Mouse (Mus musculus) cerebellum, adult 11-12 months (tissue): ENCODE data around the gene Ywhae.
A peak's percentile ranks its signal among the peaks of the same experiment; 100 is the strongest.

ENCODE experiments used
- DNase-seq: peaks from one replicate; pipeline ENCODE4 v3.0.0; 2022

Ywhae gene

DNA sequence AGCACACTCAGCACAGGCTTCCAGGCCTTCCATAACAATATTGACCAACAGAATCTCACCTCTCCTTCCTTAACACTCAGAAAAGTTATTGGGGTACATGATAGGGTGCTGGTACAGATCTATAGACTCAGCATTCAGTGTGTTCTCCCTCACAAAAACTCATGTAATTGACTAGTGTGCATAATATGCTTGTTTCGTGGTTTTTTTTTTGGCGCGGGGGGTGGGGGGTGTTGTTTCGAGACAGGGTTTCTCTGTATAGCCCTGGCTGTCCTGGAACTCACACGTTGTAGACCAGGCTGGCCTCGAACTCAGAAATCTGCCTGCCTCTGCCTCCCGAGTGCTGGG is 5.8 kb downstream of the Ywhae start:
- DNase-seq = no peak

DNA sequence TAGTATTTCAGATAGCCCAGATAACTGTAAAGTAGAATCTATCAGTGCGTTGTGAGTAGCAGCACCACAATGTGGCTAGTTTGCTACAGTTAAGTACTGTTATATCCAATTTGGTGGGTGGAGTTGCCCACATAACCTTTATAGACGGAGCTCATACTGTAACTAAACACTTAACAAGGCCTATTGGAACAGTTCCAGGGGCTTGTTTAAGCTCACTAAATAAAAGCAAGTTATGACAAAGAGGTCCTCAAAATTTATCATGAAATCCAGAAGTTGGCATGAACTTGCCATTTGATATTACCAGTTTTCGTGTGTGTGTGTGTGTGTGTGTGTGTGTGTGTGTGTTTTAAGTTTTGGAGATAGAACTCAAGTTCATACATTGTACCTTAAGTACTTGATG is 7.5 kb downstream of the Ywhae start:
- DNase-seq = no peak

DNA sequence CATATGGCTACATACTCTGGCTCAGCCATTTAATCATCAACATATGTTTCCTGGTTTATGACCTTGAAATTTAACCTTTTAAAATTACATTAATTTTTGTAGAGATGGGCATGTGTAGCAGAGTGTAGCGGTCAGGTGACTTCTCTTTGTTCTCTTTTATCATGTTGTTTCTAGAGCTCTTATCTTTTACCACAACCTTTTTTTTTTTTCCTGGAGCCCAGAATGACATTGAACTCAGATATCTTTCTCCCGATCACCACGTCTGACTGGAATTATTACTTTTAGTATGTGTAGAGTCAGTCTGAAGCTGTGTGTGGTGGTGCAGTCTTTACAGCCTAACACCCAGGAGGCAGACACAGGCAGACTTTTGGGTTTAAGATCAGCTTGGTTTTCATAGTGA is 8.9 kb downstream of the Ywhae start:
- DNase-seq = no peak

DNA sequence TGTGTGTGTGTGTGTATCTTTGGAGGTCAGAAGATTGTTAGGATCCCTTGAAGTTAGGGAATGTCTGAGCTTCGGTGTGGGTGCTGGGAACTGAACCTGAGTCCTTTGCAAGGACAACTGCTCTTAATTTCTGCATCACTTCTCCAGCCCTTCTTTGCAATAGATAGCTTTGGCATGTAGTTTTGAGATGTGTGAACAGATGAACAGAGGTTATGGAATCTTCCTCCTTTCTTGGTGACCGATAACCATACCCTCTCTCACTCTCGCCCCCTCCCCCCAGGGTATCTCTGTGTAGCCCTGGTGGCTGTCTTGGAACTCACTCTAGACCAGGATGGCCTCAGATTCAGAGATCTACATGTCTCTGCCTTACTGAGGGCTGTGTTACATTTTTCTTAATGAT is 12.1 kb downstream of the Ywhae start:
- DNase-seq = no peak

DNA sequence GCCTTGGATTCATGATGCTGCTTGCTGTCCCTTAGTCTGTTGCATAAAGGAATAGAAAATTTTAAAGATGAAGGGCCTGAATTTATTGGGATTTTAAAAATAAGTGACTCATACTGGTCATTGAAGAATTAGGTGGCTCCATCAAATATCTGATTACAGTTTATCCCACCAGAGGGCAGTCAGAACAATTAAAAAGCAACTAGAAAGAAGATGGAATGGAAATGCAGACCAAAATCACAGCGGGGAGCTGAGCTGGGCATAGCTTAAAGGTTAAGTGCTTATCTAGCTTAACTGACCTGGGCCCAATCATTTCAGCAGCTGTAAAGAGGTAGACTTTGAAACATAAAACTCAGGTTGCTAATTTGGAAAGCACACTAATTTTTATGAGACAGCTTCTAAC is 17.9 kb downstream of the Ywhae start:
- no peak for DNase-seq

DNA sequence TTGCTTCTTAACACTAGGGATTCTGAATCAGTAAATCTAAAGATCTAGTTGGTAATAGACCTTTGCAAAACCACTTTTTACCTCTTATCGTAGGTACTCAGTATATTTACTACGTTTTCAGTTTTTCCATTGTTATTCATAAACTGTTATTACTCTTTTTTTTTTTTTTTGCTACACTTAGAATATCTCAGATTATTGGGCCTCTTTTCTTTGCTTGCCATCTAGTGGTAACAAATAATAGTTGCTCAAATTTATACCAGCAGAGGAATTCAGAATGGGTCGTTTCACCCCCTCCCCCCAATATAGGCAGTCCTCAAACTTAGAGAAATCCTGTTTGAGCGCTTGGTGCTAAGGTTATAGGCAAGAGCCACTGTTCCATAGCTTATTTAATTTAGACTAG is 18.4 kb downstream of the Ywhae start:
- DNase-seq = no peak

DNA sequence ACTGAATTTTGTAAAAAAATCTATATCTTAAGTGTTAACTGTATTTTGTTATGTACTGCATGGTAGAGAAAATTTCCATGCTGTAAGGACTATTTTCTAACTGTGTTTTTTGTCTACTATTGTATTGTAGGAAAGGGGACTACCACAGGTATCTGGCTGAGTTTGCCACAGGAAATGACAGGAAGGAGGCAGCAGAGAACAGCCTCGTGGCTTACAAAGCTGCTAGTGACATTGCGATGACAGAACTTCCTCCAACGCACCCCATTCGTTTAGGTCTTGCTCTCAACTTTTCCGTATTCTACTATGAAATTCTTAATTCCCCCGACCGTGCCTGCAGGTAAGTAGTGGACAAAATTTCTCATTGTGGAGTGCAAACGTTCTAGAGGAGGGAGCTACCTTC is 24.0 kb downstream of the Ywhae start:
- DNase-seq = no peak

DNA sequence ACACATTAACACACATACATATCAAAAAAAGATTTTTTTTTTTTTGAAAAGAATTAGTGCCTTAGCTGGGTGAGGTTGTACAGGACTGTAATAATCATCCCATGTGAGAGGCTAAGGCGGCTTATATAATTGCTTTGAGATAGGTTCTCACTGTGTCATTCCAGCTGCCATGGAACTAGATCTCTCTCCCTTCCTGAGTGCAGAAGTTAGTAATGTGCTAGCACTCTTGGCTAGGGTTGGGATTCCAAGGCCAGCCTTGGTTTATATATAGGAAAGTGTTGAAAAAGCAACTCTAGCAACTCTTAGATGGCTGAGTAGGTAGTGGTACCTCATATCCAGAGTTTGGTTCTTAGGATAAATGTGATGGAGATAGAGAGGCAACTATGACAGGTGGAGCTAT is 25.9 kb downstream of the Ywhae start:
- no peak for DNase-seq

DNA sequence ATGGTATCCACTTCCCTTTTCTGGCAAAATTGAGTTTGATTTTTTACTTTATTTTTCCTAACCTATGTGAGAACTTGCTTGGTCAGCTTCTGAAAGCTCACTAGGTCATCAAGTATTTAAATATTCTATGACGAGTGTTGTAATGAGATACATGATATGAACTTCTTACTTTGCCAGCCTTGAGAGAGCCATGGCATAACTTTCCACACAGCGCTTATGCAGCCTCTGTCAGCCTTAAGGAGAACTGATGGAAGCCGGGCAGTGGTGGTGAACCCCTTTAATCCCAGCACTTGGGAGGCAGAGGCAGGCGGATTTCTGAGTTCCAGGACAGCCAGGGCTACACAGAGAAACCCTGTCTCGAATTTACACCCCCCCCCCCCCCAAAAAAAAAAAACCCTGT is 28.1 kb downstream of the Ywhae start:
- DNase-seq = no peak

DNA sequence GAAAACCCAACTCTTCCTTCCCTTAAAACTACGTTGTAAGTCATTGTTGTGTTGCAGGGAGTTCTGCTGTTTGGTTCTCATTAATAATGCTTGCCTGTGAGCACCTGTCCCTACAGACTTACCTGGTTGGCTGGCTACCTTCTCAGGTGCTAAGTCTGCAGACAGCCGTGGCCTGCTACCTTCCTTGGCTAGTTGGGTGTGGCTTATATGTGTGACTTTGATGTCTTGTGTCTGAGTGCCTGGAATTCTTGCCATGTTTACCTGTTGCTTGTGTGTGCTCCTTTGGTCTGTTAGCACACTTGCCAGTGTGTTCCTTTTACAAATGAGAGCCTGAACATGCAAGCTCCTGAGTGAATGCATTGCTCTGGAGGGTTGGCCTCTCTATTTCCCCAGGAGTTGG is 30.0 kb downstream of the Ywhae start:
- no peak for DNase-seq

DNA sequence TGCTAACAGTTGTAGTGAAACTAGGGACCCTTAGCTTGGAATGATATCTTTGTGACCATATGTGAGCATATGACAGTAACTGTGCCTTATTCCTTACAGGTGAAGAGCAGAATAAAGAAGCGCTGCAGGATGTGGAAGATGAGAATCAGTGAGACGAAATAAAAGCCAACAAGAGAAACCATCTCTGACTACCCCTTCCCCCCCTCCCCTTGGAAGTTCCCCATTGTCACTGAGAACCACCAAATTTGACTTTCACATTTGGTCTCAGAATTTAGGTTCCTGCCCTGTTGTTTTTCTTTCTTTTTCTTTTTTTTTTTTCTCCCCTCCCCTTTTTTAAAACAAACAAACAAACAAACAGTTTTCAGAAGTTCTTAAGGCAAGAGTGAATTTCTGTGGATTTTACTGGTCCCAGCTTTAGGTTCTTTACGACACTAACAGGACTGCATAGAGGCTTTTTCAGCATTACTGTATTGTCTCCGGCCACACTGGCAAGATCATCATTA is 31.9 kb downstream of the Ywhae start:
- DNase-seq = no peak

DNA sequence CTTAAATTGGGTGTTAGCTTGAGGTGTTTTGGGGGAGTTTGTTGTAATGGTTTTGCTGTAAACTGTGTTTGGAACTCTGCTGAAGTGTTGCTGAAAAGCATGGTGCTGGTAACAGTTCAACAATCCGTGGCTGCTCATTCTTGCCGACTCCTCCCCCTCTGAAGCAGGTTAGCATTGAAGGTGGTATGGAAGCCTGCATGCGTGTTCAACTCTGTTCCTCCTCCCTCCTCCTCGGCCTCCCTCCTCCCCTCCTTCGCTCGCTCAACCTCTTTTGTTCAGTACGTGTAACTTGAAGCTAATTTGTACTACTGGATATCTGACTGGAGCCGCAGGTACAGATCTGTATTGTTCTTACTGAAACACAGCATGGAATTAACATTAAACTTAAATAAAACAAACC is 32.5 kb downstream of the Ywhae start:
- DNase-seq = no peak

DNA sequence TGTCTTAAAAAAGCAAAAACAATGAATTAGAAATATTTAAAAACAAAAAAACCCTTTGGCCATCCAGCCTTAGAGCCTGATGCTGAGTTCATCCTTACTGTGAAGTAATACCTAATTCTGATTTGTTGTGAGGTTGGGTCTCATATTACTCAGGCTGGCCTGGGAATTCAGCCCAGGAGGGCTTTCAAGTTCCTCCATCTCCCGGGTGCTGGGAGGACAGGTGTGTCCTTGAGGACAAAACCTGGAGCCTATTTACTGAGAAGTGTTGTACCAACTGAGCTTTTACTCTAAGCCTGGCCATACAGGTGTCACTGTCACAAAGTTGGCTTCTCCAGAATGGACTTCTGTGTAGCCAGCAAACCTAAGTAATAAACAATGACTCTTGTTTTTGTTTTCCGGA is 34.3 kb downstream of the Ywhae start:
- DNase-seq = no peak

DNA sequence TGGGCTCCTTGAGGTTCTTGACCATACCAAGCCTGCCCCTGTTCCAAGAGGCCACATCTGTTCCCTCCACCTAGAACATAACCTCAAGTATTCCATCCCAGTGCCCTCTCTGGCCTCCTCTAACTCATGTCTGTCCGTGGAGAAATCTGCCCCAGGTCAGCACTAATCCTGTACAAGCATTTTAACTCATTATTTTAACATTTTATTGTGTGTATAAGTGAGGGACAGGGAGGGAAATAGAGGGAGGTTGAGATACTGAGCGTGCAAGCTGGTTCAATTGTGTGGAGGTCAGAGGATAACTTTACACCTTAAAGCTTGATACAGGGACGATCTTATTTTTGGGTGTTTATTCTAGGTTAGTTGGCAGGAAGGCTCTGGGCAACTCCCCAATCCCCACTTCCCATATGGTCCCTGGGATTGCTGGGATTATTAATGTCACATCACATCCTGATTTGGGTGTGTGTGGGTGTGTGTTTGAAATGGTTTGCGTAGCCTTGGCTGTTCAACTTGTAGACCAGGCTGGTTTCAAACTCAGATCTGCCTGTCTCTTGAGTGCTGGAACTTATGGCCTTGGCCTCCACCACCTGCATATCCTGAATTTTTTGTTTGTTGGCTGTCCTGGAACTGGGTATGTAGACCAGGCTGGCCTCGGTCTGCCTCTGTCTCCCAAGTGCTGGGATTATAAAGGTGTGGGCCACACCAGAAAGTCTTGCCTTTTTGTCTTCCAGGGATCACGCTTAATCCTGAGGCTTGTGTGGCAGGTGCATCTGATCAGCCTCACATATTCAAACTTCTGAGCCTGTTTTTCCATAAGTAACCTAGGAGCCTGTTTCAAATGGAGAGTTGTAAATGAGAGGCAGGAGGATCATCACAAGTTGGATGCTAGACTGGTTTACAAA is 35.7 kb downstream of the Ywhae start:
- DNase-seq = no peak

DNA sequence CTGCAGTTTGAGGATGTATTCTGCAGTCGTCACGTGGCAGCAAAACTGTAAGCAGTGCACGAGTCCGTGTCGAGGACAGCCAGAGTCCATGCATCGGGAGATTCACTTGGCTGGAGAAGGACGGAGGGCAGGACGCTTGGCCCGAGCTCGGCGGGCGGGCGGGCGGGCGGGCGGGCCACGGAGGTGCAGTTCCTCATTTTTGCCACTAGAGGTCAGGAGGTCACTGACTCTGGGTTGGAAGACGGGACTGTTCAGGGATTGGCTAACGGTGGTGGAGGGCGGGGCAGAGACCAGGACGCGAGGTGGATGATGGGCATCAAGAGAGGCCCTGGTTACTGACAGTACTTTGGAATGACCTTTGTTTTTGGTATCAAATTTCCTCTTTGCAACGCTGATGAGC is 36.5 kb downstream of the Ywhae start:
- peak; percentile 83 for DNase-seq

DNA sequence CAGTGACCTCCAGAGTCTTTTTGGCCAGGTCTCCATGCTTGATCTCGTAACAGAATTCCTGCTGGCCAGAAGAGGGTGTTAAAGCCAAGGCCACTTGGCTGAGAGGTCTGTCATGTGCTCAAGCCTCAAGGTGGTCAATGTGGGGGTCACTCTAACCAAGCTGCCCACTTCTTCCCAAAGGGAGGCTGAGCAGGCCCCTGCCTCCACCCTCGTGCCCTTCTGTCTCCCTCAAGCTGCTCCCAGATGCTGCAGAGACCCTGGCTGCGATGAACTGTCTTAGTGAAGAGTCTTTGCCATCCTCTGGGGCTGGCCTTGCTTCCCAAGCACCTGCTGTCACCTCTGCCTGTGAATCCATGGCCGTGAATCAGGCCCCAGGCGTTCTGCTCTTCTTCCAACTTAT is 39.9 kb downstream of the Ywhae start:
- no peak for DNase-seq

DNA sequence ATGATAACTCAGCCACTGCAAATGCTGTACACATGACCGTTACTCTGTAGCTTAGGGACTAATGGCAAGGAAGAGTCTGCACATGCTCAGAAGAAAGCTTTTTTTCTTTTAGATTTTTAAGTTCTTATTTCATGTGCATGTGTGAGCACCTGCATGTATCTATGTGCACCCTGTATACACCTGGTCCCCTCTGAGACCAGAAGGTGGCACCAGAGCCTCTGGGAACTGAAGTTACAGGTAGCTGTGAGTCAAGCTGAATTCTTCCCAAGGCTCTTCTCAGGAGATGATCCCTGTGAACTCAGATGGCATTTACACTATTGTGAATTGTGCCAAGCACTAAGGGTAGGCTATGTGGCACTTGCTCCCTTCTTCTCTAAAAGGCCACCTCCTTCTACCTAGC is 43.2 kb downstream of the Ywhae start:
- DNase-seq = no peak

DNA sequence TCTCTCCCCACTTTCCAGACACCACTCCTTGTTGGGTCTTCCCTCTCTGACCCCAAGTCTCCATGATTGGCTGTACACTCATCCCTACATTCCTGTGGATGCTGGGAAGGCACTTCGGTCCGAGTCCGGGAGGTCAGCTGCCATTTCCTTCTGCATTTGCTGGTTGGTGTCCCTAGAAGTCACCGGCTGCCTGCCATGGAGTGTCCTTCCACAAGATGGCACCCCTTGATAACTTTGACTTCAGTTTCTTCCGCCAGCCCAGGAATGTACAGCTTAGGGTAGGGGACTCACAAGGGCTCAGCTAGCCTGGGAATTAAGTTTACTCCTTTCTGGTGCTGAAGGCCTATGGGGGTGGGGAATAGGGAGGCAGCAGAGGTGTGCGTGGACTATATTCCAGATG is 49.2 kb downstream of the Ywhae start:
- DNase-seq = peak; percentile 64

DNA sequence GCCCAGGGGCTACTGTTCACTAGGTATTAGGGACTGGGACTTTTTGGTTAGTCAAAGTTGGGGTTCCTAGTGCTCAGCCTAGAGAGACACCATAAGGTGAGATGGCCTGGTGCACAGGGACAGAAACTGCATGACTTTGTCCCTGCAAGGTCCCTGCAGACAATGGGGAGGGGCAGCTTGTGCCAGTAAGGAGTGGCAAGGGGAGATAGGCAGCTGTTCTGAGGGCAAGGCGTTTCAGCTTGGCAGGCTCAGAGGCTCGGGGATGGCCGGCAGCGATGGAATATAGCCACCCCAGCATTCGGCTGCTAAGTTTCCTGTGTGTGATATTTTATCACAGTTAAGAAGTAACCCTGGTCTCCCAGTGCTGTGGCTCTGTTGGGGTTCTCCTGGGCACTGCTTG is 51.1 kb downstream of the Ywhae start:
- DNase-seq = no peak

DNA sequence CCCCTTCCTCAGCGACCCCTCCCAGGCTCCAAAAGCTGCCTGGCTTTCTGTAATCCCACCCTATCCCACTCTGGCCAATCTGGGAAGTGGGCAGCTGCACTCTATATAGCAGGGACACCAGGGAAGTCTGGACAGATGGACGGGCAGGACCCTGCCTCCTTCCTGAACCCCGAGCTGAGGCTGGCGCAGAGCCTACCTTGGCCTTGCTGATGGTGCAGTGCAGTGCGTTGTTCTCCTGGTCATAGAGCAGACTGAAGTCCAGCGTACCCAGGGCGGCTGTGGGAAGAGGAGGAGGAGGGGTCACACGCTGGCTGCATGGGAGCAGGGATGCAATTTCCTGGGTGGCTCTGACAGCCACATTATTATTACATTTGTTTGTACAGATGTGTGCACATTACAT is 53.2 kb downstream of the Ywhae start:
- DNase-seq = no peak

DNA sequence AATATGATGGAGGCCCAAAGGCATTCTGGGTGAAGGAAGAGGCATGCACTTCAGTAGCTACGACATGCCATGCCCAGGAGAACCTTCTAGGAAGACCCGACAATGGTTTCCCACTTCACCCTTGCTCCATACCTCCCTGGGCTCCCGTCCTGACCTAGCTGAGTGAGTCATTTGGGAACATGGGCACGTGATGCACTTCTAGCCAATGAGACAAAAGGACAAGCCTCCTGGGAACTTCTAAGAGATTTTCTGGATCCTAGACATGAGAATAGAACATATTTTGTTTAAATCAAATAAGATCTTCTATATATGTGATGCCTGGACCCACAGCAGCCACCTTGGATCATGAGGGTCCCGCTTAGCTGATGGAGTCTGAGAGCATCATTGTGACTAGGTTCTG is 59.9 kb downstream of the Ywhae start:
- no peak for DNase-seq

DNA sequence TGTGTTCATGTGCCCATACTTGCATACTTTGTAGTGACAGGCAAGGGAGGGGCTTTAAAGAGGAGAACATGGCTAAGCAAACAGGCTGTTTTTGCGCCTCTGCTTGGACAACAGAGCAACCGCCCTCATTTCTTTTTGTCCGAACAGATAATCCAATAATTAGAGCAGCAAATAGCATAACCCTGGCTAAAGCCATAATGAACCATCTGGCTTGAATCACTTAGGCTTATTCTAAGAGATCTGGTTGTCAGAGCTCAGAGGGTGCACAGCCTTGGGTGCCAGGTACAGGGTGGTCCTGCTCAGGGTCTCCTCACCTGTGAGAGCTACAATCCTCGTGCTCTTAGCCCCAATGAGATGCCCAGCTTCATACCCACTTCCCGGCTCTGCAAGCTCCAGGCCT is 60.7 kb downstream of the Ywhae start:
- no peak for DNase-seq

DNA sequence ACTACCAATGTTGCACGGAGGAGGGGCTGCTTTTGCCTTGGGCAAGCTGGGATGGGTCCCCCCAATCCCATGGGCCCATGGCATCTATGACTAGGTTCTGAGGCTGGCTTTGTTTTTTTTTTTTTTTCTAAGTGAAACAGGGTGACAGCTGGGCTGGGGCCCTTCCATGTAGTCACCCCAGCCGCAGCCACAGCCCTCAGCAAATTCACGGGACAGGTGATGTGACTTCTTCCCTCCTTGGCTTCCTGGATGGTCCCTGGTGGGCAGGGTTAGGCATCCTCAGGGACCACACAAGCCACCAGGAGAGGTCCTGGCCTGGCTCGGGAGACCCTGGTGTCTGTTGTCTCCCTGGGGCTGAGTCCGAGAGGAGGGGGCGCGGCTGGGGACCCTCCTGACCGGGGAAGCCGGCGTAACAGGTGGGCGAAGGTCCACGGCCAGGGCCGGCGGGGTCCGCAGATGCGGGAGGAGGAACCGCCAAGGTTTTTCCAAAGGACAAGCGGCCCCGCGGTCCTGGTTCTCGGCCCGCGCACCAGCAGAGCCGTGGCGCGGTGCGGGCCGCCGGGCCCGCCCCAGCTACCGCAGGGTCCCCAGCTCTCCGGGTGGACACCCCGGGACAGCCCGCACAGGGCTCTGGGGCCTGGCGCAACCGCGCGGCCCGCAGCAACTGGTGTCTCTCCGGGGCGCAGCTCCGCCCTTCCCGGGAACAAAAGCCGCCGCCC is 62.1 kb downstream of the Ywhae start:
- no peak for DNase-seq

DNA sequence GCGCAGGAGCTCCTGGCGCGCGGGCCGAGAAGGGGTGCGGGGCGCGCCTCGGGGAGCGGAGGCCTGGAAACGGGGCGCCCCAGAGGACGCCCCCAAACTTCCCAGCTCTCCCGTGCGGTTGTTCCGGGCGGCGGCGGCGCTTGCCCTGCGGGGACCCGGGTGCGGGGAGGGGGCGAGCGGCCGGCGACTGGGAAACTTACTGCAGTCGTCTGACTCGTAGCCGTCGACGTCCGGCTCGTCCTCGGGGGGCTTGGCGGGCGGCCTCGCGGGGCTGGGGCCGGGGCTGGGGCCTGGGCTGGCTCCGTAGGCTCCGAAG is 62.6 kb downstream of the Ywhae start:
- DNase-seq = no peak

DNA sequence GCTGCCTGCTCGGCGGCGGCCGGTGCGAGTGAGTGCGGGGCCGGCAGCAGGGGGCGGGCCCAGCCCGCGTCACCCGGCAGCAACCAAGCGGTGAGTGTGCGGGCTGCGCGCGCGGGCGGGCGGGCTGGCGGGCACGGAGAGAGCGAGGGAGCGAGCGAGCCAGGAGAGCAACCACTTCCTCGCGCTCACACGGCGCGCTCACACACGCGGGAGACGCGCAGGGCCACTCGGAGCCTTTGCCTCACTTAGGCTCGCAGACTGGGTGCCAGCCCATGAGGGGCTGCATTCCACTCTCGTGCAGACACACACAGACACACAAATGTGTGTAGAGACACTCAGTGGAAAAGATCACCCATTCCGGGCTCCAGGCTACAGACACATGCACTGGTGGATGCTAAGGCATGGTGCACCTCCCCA is 63.4 kb downstream of the Ywhae start, which contains the start of gene Doc2b:
TSS of gene Doc2b (minus strand) at position 21 of the 417 bp plus-strand sequence.
- peak; percentile 69 for DNase-seq
